Mouse (Mus musculus): ENCODE results near the gene Egf. TPM values are rescaled to one million over a fixed set of nuclear protein-coding genes. Genes with fewer than 3 reads are reported as not detected.

Gene Egf
- total RNA-seq, 2 experiments from 2014 or later = 19.3 to 19.6 TPM

GRCm38 (mm10) chr3:129640211-129641000, 114.7 kb downstream of the Egf start:
- Histone ChIP-seq H3K4me3 (no peak overlapping the region), H3K27ac (peak overlapping the region; percentile 38; the same call in 1 of the 2 replicates)
- TF ChIP-seq CTCF (IDR thresholded peaks at IDR 0.05) = no peak
- no peak for DNase-seq
- intact Hi-C loops (cut with DNase I) = no loop called here

- intact Hi-C loops (cut with DNase I) = no loop called here
- DNase-seq = no peak
- H3K4me3 ChIP-seq = no peak overlapping the region
- TF ChIP-seq CTCF (IDR thresholded peaks at IDR 0.05) = no peak
- no peak overlapping the region for H3K27ac ChIP-seq
Observed at GRCm38 (mm10) chr3:129639701-129640100, 115.4 kb downstream of the Egf start.

- Histone ChIP-seq H3K4me3 (no peak overlapping the region), H3K27ac (no peak overlapping the region)
- TF ChIP-seq CTCF (IDR thresholded peaks at IDR 0.05) = no peak
- no peak for DNase-seq
- intact Hi-C loops (cut with DNase I) = no loop called here
Observed at GRCm38 (mm10) chr3:129637446-129637845, 117.7 kb downstream of the Egf start.

GRCm38 (mm10) chr3:129634260-129634901, 120.7 kb downstream of the Egf start:
- no peak overlapping the region for H3K27ac ChIP-seq
- DNase-seq = no peak
- no peak overlapping the region for H3K4me3 ChIP-seq
- peak; percentile 66 for TF ChIP-seq CTCF (IDR thresholded peaks at IDR 0.05)
- intact Hi-C loops (cut with DNase I) = loop anchor here (5.0 kb wide), 1 partner anchor 102 kb away; the partner anchor contains the start of gene Elovl6

- TF ChIP-seq CTCF (IDR thresholded peaks at IDR 0.05) = no peak
- DNase-seq = no peak
- Histone ChIP-seq H3K27ac (no peak overlapping the region), H3K4me3 (no peak overlapping the region)
- intact Hi-C loops (cut with DNase I) = loop anchor here (5.0 kb wide), 1 partner anchor 101 kb away; the partner anchor contains the start of gene Elovl6
Observed at GRCm38 (mm10) chr3:129633518-129633917, 121.6 kb downstream of the Egf start.

- DNase-seq = no peak
- H3K4me3 ChIP-seq = no peak overlapping the region
- no peak overlapping the region for H3K27ac ChIP-seq
- intact Hi-C loops (cut with DNase I) = loop anchor here (5.0 kb wide), 1 partner anchor 100 kb away; the partner anchor contains the start of gene Elovl6
- no peak for TF ChIP-seq CTCF (IDR thresholded peaks at IDR 0.05)
Observed at GRCm38 (mm10) chr3:129631857-129632256, 123.3 kb downstream of the Egf start.

GRCm38 (mm10) chr3:129631018-129631417, 124.1 kb downstream of the Egf start:
- intact Hi-C loops (cut with DNase I) = loop anchor here (5.0 kb wide), 1 partner anchor 99 kb away; the partner anchor contains the start of gene Elovl6
- Histone ChIP-seq H3K4me3 (no peak overlapping the region), H3K27ac (no peak overlapping the region)
- TF ChIP-seq CTCF (IDR thresholded peaks at IDR 0.05) = no peak
- no peak for DNase-seq

Small RNA genes lying within 50 kb of the gene (microRNA-seq; reads per million reads assigned to microRNA genes)
- gene Gm24515 = not detected

Other genes starting within 250 kb of the Egf start
- under 1 TPM; 0.33 to 0.89 TPM for gene Elovl6, start 223.0 kb downstream of the Egf start, total RNA-seq (2021)
- not detected for gene Lrit3, start 48.7 kb upstream of the Egf start, total RNA-seq (2021)
- gene Rrh, start 67.3 kb upstream of the Egf start, total RNA-seq (2021) = not detected
- gene Gar1, start 76.1 kb upstream of the Egf start, total RNA-seq (2021) = 10 to 100 TPM; 17.5 to 19.6 TPM
- gene Cfi, start 80.6 kb upstream of the Egf start, total RNA-seq (2021) = not detected
- gene Pla2g12a, start 123.3 kb upstream of the Egf start, total RNA-seq (2021) = 100 to 1,000 TPM in 1 of 2 experiments, 10 to 100 TPM in 1; 86.2 to 154 TPM
- gene Casp6, start 146.1 kb upstream of the Egf start, total RNA-seq (2021) = 1 to 10 TPM; 2.2 to 2.6 TPM
- 1 to 10 TPM in 1 of 2 experiments, under 1 TPM in 1; 0.82 to 1.1 TPM for gene Mcub, start 214.9 kb upstream of the Egf start, total RNA-seq (2021)

Measured in gastrocnemius, adult 2 months (tissue).